Mouse (Mus musculus) intestine, embryonic 16.5 days (tissue): ENCODE data around the gene Zfp973. TPM values are rescaled to one million over a fixed set of nuclear protein-coding genes. Genes with fewer than 3 reads are reported as not detected.
A peak's percentile ranks its signal among the peaks of the same experiment; 100 is the strongest.
"Not testable (repeated sequence)": the region's sequence is repeated elsewhere in the genome, so short reads cannot be mapped to it uniquely, and the experiment has no call there.

Source experiments
- ATAC-seq: fragments of 200-750 bp; cut with Nextera tagmentation; 2 replicates; pipeline ENCODE4 v1.8.0; 2017; ENCODE audit warnings: moderate TSS enrichment, moderate library complexity
- H3K27ac ChIP-seq: fragments of 300-500 bp; sonication (generic); 2 replicates; pipeline ENCODE4 v1.5.1; 2014; ENCODE audit warnings: mild to moderate bottlenecking, low read length
- H3K27me3 ChIP-seq: fragments of 300-500 bp; sonication (generic); replicated peaks from 2 replicates; pipeline ENCODE4 v1.6.1; 2014; ENCODE audit warnings: low read length, control low read depth, mixed read lengths; ENCODE audit not compliant: control insufficient read depth, insufficient read depth
- H3K36me3 ChIP-seq: fragments of 300-500 bp; sonication (generic); 2 replicates; pipeline ENCODE4 v1.6.1; 2014; ENCODE audit warnings: low read length, control low read depth; ENCODE audit not compliant: control insufficient read depth, insufficient read depth
- H3K4me1 ChIP-seq: fragments of 300-500 bp; sonication (generic); 2 replicates; pipeline ENCODE4 v1.6.1; 2014; ENCODE audit warnings: low read length, control low read depth, mixed read lengths; ENCODE audit not compliant: control insufficient read depth, insufficient read depth
- H3K4me2 ChIP-seq: fragments of 300-500 bp; sonication (generic); 2 replicates; pipeline ENCODE4 v1.6.1; 2014; ENCODE audit warnings: low read depth, low read length, control low read depth
- H3K4me3 ChIP-seq: fragments of 300-500 bp; sonication (generic); 2 replicates; pipeline ENCODE4 v1.5.1; 2014; ENCODE audit warnings: mild to moderate bottlenecking, low read length
- H3K9ac ChIP-seq: fragments of 300-500 bp; sonication (generic); 2 replicates; pipeline ENCODE4 v1.6.1; 2014; ENCODE audit warnings: low read depth, low read length
- H3K9me3 ChIP-seq: fragments of 300-500 bp; sonication (generic); 2 replicates; pipeline ENCODE4 v1.6.1; 2016; ENCODE audit warnings: low read length, control low read depth; ENCODE audit not compliant: control insufficient read depth
- WGBS: fragments of 180-500 bp; shearing (Covaris S2); extraction: QIAGEN DNeasy Blood & Tissue Kit; methylation state at CpG from one replicate; pipeline ENCODE4 v1.1.7; 2014; 5-methylcytosine and 5-hydroxymethylcytosine counted together
- polyA plus RNA-seq: library from polyadenylated mRNA; unstranded; fragments of >200 nt; fragmentation: Nextera tagmentation; extraction: Ambion mirVana; gene quantifications from 2 replicates; pipeline ENCODE4 v1.2.1, GENCODE M21; 2015

Zfp973 gene
- polyA plus RNA-seq: 6.2 and 7.4 TPM in 2 replicates

GRCm38 (mm10) chr2:176670222-176670621, at the start of gene Zfp973:
Gene Zfp973 (plus strand): TSS chr2:176670522.
- not testable (repeated sequence) for H3K4me1 ChIP-seq, H3K9me3 ChIP-seq, ATAC-seq, H3K9ac ChIP-seq, H3K36me3 ChIP-seq, H3K27ac ChIP-seq, H3K4me2 ChIP-seq, H3K4me3 ChIP-seq, H3K27me3 ChIP-seq
- no CpG with 5 or more reads among the region's 6 CpGs for WGBS

- H3K27me3 ChIP-seq, ATAC-seq, H3K9ac ChIP-seq, H3K36me3 ChIP-seq, H3K27ac ChIP-seq, H3K9me3 ChIP-seq, H3K4me3 ChIP-seq, H3K4me1 ChIP-seq, H3K4me2 ChIP-seq: not testable (repeated sequence)
- WGBS: no CpG with 5 or more reads among the region's 4 CpGs
Observed at GRCm38 (mm10) chr2:176636244-176636643, 34.1 kb upstream of the Zfp973 start, which contains the start of gene Gm14308. Gene Gm14308 (minus strand): TSS chr2:176636344.

- not testable (repeated sequence) for ATAC-seq
- Histone ChIP-seq H3K4me2 (0 out of 2 replicates have a peak within 1 kb of the TSS, but pooled peaks have one; percentile 6), H3K9ac (peak within 1 kb of the TSS; percentile 51; the same call in 1 of the 2 replicates)
Observed at GRCm38 (mm10) chr2:176708051-176708450, 37.7 kb downstream of the Zfp973 start, which contains the start of gene Gm14305. Gene Gm14305 (plus strand): TSS chr2:176708328.

More at GRCm38 (mm10) chr2:176708051-176708450, 37.7 kb downstream of the Zfp973 start, which contains the start of gene Gm14305:
- H3K4me3 ChIP-seq: peak within 1 kb of the TSS; percentile 49
- H3K27me3 ChIP-seq, H3K4me1 ChIP-seq, H3K36me3 ChIP-seq, H3K9me3 ChIP-seq, H3K27ac ChIP-seq: not testable (repeated sequence)
- 0% methylated on average over 1 of the region's 6 CpGs for WGBS

Other genes starting within 250 kb of the Zfp973 start
- gene Gm14435, start 246.9 kb upstream of the Zfp973 start, polyA plus RNA-seq: 9.9 and 13.1 TPM in 2 replicates
- 2.7 TPM in 1 of 2 replicates, not detected in the other for gene Gm14434, start 183.7 kb upstream of the Zfp973 start, polyA plus RNA-seq
- gene Zfp967, start 149.5 kb upstream of the Zfp973 start, polyA plus RNA-seq: not detected in 2 replicates
- gene Gm14308, start 34.2 kb upstream of the Zfp973 start, polyA plus RNA-seq: 14.5 and 14.7 TPM in 2 replicates
- 19.8 and 21.0 TPM in 2 replicates for gene Gm14305, start 37.8 kb downstream of the Zfp973 start, polyA plus RNA-seq
- 9.4 and 12.5 TPM in 2 replicates for gene Gm14295, start 128.1 kb downstream of the Zfp973 start, polyA plus RNA-seq
- not detected in 2 replicates for gene Gm14408, start 160.6 kb downstream of the Zfp973 start, polyA plus RNA-seq